Mouse (Mus musculus): ENCODE results near the gene Taok1. TPM values are rescaled to one million over a fixed set of nuclear protein-coding genes. Genes with fewer than 3 reads are reported as not detected.

Gene Taok1
- total RNA-seq, 2 experiments from 2014 or later: 110 to 114 TPM

DNA sequence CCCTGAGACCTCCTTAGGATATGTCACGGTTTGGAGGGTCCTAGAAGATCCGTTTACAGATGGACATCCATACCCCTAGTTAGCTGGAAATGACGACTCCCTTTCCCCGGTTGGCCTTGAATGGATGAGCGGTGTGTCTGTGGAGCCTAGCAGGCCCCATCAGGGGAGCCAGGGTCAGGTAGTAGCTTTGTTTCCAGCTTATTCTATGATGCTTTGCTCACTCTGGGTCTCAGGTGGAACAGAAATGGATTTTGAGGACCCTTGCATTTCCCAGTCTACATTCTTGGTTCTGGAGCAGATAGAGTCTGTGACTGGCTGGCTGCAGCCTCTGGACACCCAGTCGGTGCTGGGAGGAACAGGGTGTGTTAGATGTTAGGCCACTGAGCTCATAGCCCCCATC is 112.8 kb downstream of the Taok1 start:
- DNase-seq (ENCODE audit: extremely low spot score in 1 of 2, low spot score in 1 of 2): no peak

DNA sequence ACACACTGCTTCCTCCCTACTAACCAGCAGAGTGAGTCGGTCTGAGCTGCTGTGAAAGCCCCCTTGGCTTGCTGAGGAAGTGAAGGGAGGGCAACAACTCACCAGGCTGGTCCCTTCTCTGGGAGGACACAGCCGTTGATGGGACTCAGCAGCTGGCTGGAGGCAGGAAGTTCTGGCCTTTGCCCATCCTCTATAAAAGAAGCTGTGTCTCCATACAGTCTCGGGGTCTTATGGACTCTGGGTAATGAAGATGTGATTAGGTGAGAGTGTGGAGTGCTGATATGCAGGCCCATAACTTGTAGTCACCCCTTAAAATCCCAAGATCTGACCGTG is 113.3 kb downstream of the Taok1 start:
- no peak for DNase-seq (ENCODE audit: extremely low spot score in 1 of 2, low spot score in 1 of 2)

DNA sequence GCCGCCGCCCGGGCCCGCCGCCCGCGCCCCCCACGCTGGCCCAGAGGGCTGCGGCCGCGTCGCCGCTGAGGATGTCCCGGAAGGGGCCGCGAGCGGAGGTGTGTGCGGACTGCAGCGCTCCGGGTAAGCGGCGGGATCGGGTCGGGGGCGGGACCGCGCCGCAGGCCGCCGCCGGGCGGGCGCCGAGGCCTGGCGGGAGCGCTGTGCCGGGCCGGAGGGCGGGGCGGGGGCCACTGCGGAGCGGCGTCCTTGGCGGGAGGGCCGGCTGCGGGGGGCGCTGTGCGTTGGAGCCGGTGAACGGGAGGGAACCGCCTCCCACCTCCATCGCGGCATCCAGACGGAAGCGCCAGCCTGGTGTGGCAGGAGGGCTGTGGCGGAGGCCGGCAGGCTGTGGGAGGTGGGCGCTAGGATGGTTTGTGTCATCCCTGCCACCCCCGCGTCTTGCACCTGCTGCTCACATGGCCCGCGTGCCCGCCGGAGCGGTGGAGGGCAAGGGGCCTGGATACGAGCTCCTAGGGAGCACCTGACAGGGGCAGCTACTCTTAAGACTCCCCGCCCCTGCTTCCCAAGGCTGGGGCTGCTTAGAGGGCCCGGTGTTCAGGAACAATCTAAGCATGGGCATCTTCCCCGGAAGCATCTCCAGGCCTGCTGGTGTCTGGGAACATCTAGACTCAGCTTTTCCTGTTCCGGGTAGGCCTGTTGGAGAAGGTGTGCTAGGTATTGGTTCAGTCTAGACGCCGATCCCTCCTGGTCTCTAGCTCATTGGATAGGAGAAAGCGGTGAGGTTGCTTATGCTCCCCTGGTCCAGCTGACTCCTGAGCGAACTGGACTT is 113.9 kb downstream of the Taok1 start, which contains the start of gene Git1:
Gene Git1, plus strand, starts transcription at position 51 of the 832 bp plus-strand sequence.
- DNase-seq (ENCODE audit: extremely low spot score in 1 of 2, low spot score in 1 of 2): peak; percentile 51 to 61

DNA sequence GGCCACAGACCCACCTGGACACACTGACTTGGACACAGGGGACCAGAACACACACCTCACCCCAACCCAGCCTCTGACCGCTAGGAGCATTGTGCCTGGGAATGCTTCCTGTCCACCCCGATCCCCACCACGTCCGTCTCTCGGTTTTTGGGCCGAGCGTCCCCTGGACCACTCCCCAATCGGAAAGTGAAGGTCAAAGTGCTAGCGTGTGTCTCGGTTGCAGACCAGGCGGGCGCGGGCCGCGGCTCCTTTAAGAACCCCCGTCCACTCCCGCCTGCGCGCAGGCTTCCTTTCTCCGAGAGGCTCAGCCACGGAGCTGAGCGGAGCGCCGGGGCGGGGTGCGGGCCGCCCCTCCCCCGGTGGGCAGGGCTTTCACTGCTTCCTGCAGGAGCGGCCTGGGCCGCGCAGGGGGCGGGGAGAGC is 114.7 kb downstream of the Taok1 start:
- DNase-seq (ENCODE audit: extremely low spot score in 1 of 2, low spot score in 1 of 2): peak; percentile 77 to 80

DNA sequence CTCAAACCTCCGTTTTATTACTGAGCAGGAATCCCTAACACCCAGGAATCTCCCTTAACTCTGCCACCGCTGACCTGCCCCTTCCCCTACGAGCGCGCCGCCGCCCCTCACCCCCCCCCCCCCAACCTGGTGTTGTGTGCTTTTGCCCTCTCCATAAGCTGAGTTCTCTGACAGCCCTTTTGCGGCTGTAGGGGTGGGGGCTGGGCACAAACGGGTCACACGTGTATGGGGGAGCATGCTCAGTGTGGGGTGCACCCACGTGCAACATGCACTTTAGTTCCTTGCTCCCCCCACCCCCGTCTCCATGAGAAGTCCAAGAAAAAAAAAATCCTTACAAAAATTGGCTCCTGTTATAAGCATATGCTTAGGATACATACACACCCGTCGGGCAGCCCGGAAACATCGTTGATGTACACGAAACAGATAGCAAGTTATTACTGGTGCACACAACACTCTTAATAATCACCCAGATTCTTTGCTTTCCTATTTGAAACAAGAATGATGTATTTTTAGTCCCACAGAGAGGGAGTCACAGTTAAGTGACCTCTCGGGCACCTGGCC is 115.2 kb downstream of the Taok1 start:
- peak in 1 of 2 experiments; percentile 51 for DNase-seq (ENCODE audit: extremely low spot score in 1 of 2, low spot score in 1 of 2)

DNA sequence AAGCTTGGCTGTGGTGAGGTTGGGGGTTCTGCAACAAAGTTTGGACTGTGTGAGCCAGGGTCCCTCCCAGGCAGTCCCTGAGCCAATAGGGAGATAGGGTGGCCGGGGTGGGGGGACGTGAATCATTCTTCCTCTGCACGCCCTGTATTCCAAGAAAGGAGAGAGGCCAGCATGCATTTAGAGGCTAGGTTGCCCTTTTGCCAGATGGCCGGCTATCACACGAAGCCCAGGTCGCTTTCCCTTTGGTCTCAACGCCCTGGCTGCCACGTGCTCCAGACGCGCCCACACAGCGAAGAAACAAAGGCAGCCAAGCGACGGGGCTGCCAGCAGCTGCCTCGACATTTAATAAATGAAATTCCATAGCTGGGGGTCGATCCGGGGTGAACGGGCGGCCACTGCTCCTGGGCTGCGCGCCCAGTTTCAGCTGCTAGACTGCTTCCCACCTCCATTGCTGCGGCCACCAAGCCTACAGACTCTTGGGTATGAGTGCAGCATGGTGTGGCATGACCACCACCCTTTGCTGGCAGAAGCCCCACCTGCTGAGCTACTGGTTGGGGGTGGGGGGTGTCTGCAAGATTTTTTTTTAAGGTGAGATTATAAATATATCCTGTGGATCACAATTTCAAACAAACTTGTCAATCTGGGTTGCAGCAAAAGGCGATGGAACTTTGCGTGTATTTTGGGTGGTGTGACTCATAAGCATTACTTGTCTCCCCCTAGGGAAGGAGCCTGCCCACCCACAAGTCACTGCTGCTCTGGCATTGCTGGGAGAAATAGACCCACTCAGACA is 115.9 kb downstream of the Taok1 start:
- DNase-seq (ENCODE audit: extremely low spot score in 1 of 2, low spot score in 1 of 2): no peak

DNA sequence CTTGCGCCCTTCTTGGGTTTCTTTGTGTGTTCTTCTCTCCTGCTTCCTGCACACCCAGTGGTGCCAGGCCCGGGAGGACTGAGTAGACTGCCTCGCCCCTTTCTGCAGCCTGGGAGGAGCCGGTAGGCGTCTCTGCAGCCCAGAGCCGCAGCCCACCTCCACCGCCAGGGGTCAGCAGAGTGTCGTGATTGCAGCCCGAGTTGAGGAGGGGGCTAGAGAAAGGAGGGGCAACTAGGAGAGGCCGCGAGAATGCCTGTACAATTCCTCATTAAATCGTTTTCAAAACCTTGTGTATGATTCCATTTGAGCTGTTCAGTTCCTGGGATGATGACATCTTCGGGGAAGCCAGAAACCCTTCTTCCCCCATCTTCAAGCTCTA is 116.5 kb downstream of the Taok1 start:
- DNase-seq (ENCODE audit: extremely low spot score in 1 of 2, low spot score in 1 of 2): peak; percentile 92 to 98

DNA sequence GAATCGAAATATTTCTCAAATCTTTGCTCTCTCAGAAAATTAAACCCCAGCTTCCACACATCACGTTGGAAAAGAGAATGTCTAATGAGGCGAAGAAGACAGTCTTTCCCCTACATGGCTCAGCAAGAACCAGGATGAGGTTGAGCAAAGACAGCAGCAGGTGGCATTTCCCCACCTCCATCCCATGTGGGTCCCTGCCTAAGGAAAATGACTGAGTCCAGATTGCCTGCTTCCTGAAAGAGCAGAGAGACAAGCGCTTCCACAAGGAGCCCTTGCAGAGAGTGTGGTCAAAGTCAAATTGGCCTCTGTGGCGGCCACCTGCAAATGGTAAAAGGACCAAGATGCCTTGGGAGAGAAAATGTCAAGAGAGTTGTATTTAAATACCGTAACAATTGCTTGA is 117.2 kb downstream of the Taok1 start:
- no peak for DNase-seq (ENCODE audit: extremely low spot score in 1 of 2, low spot score in 1 of 2)

DNA sequence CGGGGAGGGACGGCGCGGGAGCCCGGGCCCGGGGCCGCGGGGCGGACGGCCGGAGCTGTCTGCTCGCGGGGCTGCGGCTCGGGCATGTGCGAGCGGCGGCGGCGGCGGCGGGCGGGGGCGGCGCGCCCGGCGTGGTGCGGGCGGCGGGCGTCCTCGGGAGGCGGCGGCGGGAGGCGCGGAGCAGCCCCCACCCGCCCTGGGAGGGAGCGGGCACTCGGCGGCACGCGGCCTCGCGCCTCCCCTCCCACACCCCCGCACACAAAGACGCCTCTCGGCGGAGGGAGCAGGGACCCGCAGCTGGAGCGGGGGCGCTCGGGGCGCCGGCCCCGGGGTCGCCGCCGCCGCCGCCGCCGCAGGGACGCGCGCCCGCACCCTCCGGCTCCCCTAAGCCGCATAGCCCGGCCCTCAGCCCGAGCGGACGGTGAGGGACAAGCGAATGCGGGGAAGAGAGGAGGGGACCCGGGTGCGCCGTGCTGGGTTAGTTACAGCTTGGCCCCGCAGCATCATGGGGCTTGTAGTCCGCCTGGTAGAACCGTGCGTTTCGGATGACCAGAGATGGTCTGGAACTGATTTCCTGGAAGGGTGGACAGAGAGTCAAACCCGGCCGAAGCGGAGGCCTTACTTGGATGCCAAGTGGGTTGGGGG is 117.9 kb downstream of the Taok1 start, which contains the start of gene Ankrd13b:
Gene Ankrd13b, minus strand, starts transcription at position 88 of the 645 bp plus-strand sequence.
- DNase-seq (ENCODE audit: extremely low spot score in 1 of 2, low spot score in 1 of 2): peak; percentile 62 to 75

DNA sequence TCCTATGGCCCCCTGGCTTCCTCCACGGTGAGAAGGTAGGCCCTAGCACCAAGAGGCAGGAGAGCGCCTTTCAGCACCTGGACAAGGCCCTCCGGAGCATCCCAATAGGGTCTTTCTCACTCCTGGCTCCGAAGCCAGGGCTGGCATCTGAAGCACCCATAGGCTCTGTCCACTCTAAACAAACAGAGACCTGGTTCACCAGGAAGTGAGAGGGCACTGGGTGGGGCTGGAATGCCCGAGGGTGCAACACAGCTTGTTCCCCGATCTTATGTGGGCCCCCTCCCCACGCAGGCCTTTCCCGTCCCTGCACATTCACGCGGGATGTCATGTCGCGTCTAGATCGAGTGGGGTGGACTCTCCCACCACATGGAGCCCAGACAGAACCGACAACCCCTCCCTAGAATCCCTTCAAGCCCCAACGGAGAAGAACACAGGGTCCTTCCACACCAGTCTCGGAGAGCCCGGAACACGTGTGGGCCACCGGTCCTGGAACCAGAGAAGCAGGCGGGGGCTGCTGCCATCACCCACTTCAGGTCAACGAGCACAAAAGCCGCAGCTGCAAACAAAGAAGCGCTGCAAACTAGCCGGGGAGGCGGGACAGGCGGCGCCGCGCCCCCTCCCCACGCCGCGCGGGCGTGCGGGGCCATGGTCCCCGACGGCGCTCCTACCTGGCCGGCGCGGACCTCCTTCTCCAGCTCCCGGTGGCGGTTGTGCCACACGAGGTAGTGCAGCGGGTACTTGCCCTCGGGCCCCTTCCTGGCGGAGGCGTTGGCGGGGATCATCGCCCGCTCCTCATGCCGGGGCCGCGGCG is 118.6 kb downstream of the Taok1 start:
- no peak for DNase-seq (ENCODE audit: extremely low spot score in 1 of 2, low spot score in 1 of 2)

DNA sequence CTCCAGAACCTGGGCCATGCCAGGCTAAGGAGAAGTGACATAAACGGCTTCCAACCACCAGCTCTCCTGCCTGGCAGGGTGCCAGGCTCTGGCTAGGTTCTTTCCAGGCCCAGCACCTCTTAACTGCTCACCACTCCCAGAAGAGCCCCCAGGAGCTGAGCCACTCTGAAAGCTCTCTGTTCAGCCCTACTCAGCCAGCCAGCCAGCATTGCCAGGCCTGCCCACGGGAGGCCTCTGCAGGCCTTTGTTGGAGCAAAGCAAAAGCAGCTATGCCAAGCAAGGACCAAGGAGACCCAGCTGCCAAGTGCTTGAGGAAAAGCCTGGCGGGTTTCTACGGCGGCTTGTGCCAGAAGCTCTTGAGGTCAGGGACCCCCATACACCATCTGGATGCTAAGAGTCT is 120.8 kb downstream of the Taok1 start:
- DNase-seq (ENCODE audit: extremely low spot score in 1 of 2, low spot score in 1 of 2): no peak

DNA sequence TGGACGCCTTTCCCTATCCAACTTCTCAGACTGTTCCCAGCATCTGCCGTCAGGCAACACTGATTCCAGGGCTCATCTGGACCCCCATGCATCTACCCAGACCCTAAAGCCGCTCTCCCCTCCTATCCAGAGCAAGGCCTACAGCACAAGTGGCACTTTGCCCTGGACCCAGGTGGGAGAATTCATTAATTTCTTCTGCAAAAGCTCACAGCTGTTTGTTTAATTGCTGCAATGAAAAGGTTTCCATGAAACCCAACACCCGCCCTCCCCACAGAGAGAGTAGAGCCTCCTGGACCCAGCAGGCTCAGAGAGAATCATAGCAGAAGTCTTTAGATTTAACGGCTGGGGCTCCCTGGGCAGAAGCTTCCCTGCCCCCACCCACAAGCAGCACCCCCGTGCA is 122.4 kb downstream of the Taok1 start:
- no peak for DNase-seq (ENCODE audit: extremely low spot score in 1 of 2, low spot score in 1 of 2)

DNA sequence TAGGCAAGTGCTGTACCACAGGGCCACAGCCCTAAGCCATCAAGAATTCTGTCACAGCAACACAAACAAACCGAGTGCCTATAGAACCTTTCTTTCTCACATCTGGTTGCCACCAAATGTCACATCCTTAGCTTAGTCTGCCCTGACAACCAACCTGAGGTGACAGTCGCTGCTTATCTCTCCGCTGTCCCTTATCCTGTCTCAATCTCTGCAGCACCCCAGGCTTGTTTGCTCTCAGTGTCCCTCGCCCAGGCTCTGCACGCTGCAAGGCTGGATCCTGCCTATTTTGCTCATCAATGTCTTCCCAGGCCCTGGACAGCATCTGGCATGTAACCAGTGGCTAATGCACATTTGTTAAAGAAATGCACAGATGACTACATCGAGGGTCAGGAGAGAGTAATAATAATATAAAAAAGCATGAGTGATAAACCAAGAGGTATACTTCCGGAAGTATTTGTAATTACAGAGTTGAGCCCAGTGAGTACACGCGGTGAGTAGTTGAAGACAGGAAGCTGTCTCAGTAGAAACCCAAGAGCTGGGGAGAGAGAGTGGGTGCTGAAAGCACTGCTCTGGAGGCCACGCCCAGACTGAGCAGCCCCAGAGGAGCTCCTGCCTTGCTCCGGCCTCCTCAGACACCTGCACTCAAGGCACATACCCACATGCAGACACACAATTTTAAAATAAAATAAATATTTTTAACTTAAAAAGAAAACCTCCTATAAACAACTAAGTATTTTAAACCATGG is 123.9 kb downstream of the Taok1 start:
- no peak for DNase-seq (ENCODE audit: extremely low spot score in 1 of 2, low spot score in 1 of 2)

DNA sequence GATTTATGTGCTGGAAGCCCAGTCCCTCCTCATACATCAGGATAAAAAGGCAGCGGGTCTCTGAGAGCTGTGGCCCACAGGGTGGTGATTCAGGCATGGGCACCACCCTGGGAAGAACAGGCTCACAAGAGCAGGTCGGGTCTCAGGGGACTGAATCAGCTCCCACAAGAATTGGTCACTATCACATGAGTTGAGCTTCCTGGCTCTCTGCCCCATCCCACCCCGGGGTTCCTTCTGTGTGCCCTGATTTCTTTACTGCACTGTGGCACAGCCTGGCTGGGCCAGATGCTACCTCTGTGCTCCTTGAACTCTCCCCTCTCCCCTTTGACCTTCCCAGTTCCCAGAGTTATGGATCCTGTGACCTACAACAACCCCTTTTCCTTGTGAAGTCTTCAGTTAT is 124.6 kb downstream of the Taok1 start:
- no peak for DNase-seq (ENCODE audit: extremely low spot score in 1 of 2, low spot score in 1 of 2)

Other genes starting within 250 kb of the Taok1 start
- 10 to 100 TPM; 10.1 to 16.6 TPM for gene Coro6, start 145.4 kb downstream of the Taok1 start, total RNA-seq (2021)
- gene Ankrd13b, start 118.1 kb downstream of the Taok1 start, total RNA-seq (2021): 10 to 100 TPM; 87.3 to 93.8 TPM
- gene Git1, start 114.3 kb downstream of the Taok1 start, total RNA-seq (2021): 100 to 1,000 TPM; 272 to 274 TPM
- gene Abhd15, start 92.7 kb downstream of the Taok1 start, total RNA-seq (2021): 1 to 10 TPM; 1.4 to 1.6 TPM
- 1 to 10 TPM; 4.9 to 6.2 TPM for gene Trp53i13, start 91.8 kb downstream of the Taok1 start, total RNA-seq (2021)
- not detected for gene Gm10392, start 88.6 kb downstream of the Taok1 start, total RNA-seq (2021)
- gene Nufip2, start 78.3 kb upstream of the Taok1 start, total RNA-seq (2021): 10 to 100 TPM; 70.6 to 76.5 TPM
- not detected for gene Cryba1, start 117.5 kb upstream of the Taok1 start, total RNA-seq (2021)
- 100 to 1,000 TPM; 136 to 158 TPM for gene Myo18a, start 155.4 kb upstream of the Taok1 start, total RNA-seq (2021)
- not detected for gene Gm10277, start 179.9 kb upstream of the Taok1 start, total RNA-seq (2021)

Measured in layer of hippocampus, postnatal 25 days (tissue).